Mouse (Mus musculus): ENCODE data around the gene Odf3b.

Gene Odf3b

DNA sequence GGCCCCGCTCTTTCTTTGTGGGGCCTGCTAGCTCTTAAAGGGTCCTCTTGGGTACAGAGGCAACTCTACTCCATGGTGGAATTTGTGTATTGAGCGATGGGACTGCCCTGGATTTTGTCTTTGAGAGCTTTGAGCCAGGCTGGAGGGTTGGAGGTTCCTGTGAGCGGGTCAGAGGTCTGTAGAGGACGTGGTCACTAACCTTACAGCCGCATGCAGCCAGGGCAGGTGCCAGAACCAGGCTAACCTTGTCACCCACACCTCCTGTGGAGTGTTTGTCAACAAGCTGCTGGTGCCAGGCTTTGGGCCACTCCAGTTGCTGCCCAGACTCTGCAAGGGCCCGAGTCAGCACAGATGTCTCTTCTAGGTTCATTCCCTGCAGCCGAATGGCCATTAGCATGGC, 3.0 kb downstream of the Odf3b start:
- no peak for DNase-seq (ENCODE audit: low read depth, low spot score)

- DNase-seq (ENCODE audit: low read depth, low spot score), result no peak
Observed at GRCm38 (mm10) chr15:89374801-89375534, 4.1 kb downstream of the Odf3b start.

DNA sequence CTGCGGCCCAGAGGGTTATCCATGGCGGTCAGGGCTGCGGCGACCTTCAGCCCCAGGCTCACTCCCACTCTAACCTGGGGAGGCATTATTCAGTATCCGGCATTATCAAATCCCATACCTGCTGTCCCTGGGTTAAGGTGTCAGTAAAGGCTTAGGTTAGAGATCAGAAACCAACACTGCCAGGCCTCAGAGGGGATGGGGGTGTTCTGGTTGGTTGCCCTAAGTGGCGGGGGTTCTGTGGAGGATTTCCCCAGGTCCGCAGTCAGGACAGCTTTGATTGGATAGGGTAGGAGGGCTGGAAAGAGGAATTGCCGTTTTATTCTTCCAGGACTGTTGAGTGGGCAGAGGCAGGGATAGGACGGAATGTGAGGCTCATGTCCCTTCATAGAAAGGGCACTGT, 4.7 kb downstream of the Odf3b start:
- DNase-seq (ENCODE audit: low read depth, low spot score), result no peak

- peak; percentile 88 for DNase-seq (ENCODE audit: low read depth, low spot score)
Observed at GRCm38 (mm10) chr15:89373762-89374248, 5.3 kb downstream of the Odf3b start, which contains the start of gene Sco2. TSS of gene Sco2 (minus strand) at chr15:89373846.

GRCm38 (mm10) chr15:89373027-89373761, 5.9 kb downstream of the Odf3b start:
- DNase-seq (ENCODE audit: low read depth, low spot score), result peak; percentile 91

- no peak for DNase-seq (ENCODE audit: low read depth, low spot score)
Observed at GRCm38 (mm10) chr15:89372536-89372935, 6.5 kb downstream of the Odf3b start.

GRCm38 (mm10) chr15:89372068-89372467, 7.0 kb downstream of the Odf3b start:
- DNase-seq (ENCODE audit: low read depth, low spot score), result no peak

GRCm38 (mm10) chr15:89365141-89365551, 13.9 kb downstream of the Odf3b start:
- DNase-seq (ENCODE audit: low read depth, low spot score), result no peak

DNA sequence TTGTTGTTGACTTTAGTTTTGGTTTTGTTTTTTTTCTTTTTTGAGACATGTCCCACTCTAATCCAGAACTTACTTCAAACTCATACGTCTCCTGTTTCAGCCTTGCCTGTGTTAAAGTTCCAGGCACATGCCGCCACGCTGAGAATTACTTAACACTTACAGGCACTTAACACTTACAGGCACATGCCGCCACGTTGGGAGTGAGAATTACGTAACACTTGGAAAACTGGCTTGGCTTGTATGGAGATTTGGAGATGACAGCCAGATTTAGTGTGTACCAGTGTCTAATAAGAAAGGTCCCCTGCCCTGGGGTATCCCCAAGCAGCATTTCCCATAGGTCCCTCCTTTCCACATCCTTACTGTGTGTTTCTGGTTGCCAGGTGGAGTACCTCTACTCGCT, 16.0 kb downstream of the Odf3b start:
- DNase-seq (ENCODE audit: low read depth, low spot score), result no peak

DNA sequence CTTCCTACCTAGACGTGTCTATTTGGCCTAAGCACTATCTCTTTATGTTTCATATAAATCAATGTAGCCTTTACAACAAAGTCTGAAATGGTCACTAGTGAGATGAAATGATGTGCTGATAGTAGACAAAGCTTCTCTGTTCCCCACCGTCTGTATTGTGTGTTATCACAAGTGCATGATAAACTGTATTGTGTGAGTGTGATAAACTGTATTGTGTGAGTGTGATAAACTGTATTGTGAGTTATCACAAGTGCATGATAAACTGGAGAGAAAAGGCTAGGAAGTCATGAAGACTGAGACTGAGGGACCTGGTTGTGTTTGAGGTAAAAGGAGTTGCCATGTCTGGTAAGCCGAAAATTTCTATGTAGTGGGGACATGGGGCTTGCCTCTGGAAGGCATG, 20.3 kb downstream of the Odf3b start:
- no peak for DNase-seq (ENCODE audit: low read depth, low spot score)

- peak; percentile 76 for DNase-seq (ENCODE audit: low read depth, low spot score)
Observed at GRCm38 (mm10) chr15:89356372-89356771, 22.7 kb downstream of the Odf3b start.

DNA sequence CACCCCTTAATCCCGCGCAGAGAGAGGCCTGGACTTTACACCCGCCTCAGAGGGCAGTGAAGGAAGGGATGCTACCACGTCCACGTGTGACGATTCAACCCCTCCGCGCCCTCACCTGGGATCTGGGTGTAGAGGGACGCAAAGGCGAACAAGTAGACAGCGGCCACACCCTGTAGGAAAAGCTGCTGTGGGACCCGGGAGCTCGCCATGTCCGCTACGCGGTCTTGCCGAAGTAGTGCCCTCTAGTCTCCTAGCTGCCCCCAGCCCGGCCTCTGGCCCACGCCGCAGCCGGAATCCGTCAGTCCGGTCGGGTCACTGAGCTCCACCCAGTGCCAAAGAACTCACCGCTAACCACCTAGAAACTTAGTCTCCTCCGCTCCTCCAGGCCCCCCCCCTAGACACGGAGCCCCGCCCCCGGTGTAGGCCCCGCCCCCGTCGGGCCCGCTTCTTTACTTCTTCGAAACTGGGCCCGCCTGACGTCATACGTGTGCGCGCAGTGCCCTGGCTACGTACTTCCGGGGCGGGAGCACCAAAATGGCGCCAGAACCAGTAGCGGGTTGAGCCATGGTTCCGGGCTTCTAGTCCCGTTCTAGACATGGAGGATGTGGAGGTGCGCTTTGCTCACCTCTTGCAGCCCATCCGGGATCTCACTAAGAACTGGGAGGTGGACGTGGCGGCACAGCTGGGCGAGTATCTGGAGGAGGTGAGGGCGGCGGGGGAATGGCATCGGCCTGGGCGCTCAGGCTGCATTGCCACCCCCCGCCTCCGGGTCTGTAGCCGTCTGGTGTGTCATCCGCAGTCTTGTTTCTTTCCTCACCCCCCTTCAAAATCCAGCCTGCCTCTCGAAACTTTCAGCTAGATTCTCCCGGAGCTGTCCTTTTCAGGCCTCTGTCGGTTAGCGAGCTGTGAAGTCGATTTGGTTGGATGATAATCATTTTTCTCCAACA, 23.6 kb downstream of the Odf3b start, which contains the start of the genes Lmf2 and Ncaph2:
Gene Lmf2 (minus strand): TSS at position 419 of the 947 bp plus-strand sequence.
Gene Ncaph2 (plus strand): TSS at position 479 of the 947 bp plus-strand sequence.
- peak; percentile 97 for DNase-seq (ENCODE audit: low read depth, low spot score)

GRCm38 (mm10) chr15:89354455-89354854, 24.6 kb downstream of the Odf3b start:
- DNase-seq (ENCODE audit: low read depth, low spot score), result no peak

DNA sequence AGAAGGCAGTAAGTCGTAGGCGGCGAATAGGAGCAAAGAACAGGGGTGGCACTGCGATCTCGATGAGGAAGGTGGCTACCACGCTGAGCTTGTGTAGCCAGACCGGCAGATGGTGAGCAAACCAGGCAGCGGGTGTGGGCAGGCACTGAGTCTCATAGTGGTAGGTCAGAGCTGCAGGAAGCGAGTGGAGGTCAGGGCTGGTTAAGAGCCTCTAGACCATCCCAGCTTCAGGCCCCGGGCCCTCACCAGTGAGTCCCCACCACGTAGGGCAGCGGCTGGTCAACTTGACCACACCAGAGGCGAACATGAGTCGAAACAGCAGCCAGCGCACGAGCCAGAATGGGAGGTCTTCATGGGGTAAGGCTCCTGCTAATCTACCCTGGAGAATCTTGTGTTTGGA, 25.2 kb downstream of the Odf3b start:
- no peak for DNase-seq (ENCODE audit: low read depth, low spot score)

- DNase-seq (ENCODE audit: low read depth, low spot score), result no peak
Observed at GRCm38 (mm10) chr15:89352795-89353194, 26.3 kb downstream of the Odf3b start.

DNA sequence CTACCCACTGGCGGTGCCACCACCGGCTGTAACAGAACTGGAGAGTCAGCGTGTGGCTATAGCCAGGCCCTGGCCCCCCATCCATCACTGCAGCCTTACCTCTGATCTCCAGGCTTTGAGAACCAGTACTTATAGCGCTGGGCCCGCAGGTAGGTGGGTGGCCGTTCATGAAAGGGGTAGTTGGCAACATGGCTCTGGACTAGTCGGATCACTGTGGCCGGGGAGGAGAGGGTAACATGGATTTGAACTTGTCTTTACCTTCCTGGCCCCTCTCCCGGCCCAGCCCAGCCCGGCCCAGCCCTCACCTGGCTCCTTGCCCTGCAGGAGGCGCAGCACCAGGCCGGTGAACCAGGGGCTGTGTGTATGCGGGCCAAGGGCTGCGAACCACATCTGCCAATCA, 27.0 kb downstream of the Odf3b start:
- no peak for DNase-seq (ENCODE audit: low read depth, low spot score)

- no peak for DNase-seq (ENCODE audit: low read depth, low spot score)
Observed at GRCm38 (mm10) chr15:89351302-89351701, 27.8 kb downstream of the Odf3b start.

- no peak for DNase-seq (ENCODE audit: low read depth, low spot score)
Observed at GRCm38 (mm10) chr15:89350447-89350846, 28.6 kb downstream of the Odf3b start.

- DNase-seq (ENCODE audit: low read depth, low spot score), result peak; percentile 19
Observed at GRCm38 (mm10) chr15:89343325-89343724, 35.8 kb downstream of the Odf3b start.

DNA sequence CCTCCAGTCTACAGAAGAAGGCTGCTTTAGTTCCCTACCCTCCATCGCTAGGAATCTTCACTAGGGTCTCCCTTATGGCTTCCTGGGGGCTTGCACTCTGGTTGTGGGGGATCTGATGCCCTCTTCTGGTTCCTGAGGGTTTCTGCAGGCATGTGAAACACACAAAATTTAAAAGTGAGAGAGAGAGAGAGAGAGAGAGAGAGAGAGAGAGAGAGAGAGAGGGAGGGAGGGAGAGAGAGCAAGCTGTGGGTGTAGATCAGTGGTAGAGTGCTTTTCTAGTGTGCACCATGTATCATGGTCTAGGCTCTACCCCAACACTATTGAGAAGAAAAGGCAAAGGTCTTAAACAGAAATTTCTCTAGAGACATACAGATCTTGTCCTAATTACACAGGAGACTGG, 37.4 kb downstream of the Odf3b start:
- DNase-seq (ENCODE audit: low read depth, low spot score), result no peak

DNA sequence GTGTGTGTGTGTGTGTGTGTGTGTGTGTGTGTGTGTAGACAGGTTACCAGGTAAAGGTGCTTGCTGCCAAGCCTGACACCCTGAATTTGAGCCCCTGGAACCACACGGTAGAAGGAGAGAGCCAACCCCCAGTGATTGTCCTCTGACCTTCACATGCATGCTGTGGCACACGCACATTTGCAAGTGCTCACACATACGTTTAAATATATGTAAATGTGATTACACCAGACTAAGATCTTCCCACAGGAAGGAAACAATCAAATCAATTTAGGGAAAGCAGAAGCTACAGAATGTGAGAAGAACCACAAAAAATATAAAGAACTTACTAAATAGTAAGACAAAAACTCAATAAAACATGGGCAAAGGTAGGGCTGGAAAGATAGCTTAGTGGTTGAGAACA, 38.9 kb downstream of the Odf3b start:
- no peak for DNase-seq (ENCODE audit: low read depth, low spot score)

DNA sequence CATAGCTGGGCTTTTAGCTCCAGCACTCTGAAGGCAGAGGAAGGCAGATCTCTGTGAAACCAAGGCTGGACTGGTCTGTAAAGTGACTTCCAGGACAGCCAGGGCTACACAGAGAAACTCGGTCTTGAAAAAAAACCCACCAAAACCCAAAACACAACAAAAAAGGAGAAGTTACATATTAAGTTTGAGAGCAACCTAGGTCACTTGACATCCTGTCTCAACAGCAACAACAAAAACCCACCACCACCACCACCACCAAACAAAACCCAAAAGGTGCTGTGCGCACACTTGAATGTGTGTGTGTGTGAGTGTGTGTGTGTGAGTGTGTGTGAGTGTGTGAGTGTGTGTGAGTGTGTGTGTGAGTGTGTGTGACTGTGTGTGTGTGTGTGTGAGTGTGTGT, 39.4 kb downstream of the Odf3b start:
- no peak for DNase-seq (ENCODE audit: low read depth, low spot score)

Data from CD4-positive helper T cell, adult 2 months (primary cell).